Mouse (Mus musculus) lung, postnatal 10 days (tissue): Measurements from ENCODE around the gene Zfp692.
"Not testable (repeated sequence)": the region's sequence is repeated elsewhere in the genome, so short reads cannot be mapped to it uniquely, and the experiment has no call there.

ENCODE experiments used
- DNase-seq: peaks from one replicate; pipeline ENCODE4 v3.0.0; 2021

Zfp692 gene

DNA sequence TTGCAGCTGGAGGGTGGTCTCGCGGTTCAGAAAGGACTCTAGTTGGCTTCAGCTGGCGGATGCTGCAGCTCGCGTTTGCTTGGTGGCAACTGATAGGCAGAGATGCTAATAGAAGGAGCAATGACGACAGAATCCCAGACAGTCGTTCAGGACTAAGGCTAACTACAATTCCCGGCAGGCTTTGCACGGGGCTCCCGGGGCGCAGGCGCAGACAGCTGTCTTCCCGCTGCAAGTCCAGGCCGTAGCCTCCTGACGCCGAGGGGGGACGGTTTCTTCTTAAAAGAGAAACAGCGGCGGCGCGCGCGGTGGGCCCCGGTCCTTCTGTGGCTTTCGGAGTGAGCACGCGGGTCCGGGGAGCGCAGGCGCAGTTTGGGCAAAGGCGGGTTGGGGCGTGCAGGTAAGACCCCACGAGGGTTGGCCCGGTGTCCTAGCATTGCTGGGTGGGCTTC lies at the start of gene Zfp692:
Gene Zfp692, plus strand, starts transcription at position 210 of the 449 bp plus-strand sequence.
- DNase-seq = peak; percentile 97

DNA sequence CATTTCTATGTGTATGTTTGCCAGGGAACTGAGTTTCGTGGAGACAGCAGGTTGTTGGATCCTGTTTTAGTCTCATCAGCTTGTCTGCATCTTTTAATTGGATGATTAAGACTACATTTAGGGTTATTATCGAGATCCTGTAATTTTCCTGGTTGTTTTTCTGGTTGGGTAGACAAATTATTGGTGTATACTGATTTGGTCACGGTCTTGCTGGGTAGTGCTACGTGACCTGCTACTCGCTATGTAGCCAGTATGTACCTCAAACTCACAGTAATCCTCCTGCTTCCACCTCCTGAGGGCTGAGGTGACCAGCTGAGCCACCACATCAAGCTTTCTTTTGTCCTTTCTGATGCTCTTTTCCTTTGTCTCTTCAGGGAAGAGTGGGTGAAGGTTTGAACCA lies 49.1 kb upstream of the Zfp692 start:
- DNase-seq = no peak

DNA sequence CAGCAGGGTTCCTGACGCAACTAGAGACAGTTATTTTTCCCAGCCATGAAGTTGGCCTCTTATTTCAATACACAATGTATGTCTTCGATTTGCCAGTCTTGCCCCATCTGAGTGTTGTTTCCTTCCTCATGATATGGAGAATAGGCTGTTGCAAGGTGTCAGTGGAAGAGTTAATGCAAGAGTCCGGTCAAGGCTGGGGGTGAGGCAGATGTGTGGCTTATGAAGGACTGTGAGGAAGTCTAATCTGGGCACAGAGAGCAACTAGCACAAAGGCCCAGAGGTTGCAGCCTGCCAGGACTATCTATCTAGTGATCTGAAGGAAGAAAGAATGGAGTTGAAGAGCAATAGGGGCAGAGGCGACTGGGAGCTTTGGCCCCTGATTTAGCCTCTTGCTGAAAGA lies 46.7 kb upstream of the Zfp692 start:
- no peak for DNase-seq

DNA sequence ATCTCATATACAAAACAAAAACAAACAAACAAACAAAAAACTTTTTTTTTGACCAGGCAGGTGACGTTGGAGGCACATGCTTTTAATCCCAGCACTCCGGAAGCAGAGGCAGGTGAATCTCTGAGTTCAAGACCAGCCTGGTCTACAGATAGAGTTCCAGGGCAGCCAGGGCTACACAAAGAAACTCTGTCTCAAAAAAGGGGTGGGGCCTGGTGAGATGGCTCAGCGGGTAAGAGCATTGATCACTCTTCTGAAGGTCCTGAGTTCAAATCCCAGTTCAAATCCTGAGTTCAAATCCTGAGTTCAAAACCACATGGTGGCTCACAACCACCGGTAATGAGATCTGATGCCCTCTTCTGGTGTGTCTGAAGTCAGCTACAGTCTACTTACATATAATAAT lies 45.0 kb upstream of the Zfp692 start:
- DNase-seq = no peak

DNA sequence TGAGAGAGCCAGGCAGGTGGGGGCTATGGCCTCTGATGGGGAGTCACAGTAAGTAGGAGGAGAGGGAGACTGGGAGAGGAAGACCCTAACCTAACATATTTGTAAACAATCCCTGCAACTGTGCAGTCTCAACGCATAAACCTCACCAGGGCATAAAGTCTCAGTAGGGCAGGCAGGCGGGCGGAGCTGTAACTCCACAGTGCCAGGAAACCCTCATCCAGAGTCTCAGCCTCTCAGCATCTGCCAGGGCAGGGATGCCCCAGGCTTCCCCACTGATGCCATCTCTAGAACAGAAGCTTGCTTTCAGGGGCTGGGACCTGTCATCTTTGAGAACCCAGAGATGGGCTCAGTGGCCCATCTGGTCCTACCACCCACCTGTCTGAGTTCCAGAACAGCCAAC lies 44.5 kb upstream of the Zfp692 start:
- no peak for DNase-seq

DNA sequence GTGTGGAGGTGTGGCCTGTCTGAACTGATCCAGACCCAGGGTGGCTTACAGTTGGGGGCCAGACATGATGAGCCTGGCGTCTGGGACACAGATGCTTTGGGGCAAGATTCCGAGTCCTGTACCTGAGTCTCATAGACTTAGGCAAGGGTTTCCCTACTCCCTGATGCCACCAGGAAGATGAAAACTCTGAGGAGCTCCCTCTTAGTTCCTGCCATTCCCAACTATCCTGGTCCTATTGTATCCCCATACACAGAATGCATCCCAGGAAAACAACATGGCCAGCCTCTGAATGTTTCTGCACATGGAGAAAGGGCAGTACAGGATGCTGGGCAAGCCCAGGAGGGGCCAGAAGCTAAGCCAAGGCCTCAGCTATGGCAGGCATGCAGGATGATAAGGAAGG lies 43.4 kb upstream of the Zfp692 start:
- DNase-seq = no peak

DNA sequence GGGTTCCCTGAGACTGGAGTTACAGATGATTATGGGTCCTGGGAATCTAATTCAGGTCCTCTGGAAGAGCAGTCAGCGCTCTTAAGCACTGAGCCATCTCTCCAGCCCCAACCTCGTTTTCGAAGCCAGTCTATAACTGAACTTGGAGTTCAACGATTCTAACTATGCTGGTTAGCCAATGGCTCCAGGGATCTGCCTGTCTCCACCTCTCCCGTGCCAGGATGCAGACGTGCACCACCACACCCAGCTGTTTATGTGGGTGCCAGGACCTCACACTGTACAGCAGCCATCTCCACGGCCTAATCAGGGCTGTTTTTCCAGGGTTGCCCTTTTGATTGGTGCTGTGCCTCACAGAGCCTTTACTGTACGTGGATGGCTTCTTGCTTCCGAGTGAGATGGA lies 42.3 kb upstream of the Zfp692 start:
- DNase-seq = no peak

DNA sequence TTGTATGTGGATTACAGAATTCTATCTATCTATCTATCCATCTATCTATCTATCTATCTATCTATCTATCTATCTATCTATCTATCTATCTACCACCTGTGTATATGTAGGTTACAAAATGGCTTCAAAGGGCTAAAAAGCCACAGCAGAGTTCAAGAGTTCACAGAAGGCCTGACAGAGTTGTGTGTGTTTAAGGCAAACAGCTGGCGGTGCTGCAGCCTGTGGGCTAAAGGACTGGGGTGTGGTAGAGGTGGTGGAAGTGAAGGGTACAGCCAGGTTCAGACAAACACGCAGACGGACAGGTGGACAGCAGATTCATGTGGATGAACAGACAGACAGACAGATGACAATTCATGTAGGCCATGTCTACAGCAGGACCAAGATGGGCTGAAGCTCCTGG lies 38.6 kb upstream of the Zfp692 start:
- no peak for DNase-seq

DNA sequence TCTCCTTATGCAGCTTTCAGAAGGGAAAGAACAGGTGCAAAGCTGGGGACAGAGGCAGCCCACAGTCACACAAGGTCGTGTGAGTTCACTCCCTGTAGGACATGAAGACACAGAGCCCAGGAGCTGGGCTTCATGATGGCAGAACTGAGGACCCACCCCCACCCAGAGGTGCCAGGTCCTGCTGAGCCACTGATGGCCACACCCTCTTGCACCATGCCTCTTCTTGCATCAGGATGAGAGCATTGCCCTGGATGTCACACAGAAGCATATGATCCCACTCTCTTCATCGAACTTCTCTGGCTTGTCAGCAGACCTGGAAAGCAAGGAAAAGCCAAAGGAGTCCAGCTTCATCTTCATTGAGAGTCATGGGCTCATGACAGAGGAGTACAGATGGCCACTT lies 32.3 kb upstream of the Zfp692 start, which contains the start of gene 4930438A08Rik:
Gene 4930438A08Rik, plus strand, starts transcription at position 228 of the 400 bp plus-strand sequence.
- DNase-seq = no peak

DNA sequence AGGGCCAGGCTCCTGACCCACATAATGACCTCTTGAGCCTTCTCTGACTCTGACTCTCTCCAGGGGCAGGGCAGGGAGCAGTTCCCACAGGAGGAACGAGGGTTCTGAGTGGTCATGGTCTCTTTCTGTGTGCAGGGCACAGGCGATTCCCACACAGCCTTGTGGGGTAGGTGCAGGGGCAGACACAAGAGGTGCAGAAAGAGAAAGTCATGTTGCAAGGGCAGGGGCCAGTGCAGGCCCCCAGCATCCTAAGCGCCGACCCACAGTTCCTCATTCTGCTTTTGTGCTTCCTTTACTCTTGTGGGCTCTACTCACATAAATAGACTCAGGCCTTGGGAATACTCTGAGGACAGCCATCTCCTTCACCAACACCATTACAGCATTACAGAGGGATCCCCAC lies 31.1 kb upstream of the Zfp692 start:
- DNase-seq = no peak

DNA sequence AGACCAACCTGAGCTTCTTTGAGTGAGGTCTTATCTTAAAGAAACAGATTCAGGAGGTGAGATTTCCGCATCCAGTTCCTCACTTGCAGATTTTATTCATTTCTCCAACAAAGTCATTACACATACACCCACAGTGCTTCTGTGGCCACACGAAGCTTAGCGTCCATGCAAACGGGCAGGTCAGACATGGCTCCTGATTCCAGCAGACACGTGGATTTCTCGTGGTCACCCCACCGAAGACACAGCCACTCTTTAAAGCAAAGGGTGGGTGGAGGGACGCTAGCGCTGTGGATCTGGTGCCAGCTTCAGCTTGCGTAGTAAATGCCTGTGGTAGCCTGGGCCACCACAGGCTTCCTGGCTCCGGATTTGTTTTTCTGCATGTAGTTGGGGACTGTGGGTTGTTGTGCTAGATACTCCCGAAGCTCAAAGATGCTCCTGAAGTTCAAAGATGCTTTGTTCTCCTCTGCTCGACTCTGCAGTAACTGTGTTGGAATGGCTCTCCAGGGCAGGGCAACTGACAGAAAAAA lies 24.8 kb upstream of the Zfp692 start:
- no peak for DNase-seq

DNA sequence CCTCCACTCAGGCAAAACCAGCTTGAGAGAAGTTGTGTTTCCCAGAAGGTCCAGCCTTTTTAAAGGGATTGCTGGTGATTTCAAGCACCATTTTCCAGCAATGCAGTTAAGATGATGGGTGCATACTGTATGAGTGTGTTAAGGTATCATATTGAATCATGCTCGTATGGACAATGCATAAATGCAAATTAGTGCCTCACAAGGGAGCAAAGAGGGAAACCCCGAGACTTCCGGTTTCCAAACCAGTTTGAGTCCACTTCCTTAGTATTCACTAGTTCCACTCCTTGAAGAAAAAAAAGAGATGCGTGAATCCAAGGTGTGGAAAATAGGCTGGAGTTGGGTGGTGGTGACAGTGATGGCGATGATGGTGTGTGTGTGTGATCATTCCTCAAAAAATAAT lies 24.4 kb upstream of the Zfp692 start:
- DNase-seq = no peak

DNA sequence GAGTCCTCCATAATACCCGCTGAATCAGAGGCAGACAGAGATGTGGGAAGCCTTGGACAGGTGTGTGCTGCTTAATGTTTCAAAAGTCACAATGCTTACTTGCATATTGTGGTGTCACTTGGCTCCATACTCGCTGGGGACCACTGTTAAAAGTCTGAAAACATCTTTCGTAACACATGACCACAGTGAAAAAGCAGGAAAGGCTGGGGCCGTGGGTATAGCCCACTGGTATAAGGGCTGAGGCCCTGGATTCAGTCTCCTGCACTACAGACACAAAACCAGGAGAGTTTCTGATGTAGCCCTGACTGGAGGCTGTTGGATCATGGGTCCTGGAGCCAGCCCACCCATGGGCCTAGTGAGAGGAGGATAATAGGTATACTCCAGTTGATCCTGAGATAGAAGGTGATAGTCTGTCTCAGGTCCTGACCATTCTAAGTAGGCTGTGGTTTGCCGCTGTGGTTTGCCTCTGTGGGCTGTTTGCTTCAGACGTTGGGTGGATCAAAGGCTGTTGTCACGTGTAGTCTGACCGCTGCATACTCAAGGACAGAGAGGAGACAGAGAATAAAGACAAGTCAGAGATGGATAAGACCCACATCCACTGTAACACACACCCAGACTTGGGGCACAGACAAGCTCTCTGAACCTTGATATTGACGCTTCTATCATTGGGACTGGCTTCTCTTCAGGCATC lies 16.7 kb upstream of the Zfp692 start:
- no peak for DNase-seq

DNA sequence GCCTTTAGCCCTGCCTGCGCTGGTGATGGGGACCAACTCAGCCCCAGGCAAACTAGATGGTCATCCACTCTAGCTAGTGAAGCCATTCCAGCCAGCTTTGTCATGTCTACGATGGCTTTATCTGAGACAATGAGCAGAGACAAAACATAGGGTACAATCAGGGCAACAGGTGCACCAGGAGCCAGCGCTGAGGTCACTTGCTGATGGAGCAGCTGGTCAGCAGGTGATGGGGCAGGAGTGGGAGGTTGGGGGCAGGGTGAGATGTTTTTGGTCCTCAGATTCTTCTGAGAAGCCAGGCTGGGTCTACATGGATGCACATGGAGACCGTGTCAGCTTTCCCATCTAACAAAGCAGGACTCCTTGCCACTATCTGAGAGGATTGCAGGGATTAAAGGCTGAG lies 16.1 kb upstream of the Zfp692 start:
- DNase-seq = no peak

DNA sequence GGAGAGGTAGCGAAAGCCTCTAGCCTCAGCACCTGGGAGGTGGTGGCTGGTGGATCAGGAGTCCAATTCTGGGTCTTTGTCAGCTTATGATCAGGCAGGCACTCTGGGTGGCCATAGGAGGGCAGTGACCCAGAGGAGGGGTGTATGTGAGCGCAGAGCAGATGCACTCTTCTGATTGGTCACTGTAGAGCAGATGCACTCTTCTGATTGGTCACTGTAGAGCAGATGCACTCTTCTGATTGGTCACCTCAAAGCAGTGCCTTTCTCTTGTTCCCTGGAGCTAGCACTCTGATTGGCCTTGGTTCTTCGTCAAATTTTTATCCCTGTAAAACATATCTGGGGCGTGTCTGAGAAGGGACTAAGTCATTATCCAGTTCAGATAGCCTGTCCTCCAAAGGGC lies 14.1 kb upstream of the Zfp692 start:
- DNase-seq = no peak

DNA sequence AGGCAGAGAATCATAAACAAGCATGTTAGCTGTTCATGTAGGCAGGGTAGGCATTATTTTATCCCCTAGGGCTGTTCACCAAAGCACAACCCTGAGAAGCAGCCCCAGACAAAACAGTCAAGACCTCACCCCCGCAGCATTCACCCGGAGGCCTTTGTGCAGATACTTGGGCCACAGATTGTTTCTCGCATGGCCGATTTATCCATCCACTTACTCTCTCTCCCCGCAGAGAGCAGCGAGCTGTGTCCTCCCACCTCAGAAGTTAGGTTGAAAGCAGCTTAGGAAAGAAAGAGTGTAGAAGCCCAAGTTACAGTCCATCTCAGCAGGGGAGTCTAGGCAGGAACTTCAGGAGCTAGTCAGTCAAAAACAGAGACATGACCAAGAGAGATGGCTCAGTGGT lies 9.5 kb upstream of the Zfp692 start:
- no peak for DNase-seq

DNA sequence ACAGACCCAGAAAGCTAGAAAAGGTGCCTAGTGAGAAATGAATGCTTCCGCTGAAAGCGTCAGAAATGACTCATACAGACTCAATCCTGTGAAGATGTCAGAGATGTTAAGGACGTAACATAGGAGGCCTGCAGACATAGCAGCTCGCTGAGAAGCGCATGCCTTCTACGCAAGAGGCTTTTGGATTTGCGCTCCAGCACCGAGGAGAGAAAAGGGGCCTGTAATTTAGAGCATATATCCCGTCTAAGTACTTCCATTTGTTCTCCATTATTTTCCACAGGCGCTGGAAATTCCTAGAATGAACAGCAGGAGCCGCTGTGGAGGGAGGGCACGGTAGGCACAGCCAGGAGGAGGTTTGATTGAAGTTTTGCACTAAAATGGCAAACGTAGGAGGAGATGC lies 5.8 kb upstream of the Zfp692 start:
- peak; percentile 85 for DNase-seq

DNA sequence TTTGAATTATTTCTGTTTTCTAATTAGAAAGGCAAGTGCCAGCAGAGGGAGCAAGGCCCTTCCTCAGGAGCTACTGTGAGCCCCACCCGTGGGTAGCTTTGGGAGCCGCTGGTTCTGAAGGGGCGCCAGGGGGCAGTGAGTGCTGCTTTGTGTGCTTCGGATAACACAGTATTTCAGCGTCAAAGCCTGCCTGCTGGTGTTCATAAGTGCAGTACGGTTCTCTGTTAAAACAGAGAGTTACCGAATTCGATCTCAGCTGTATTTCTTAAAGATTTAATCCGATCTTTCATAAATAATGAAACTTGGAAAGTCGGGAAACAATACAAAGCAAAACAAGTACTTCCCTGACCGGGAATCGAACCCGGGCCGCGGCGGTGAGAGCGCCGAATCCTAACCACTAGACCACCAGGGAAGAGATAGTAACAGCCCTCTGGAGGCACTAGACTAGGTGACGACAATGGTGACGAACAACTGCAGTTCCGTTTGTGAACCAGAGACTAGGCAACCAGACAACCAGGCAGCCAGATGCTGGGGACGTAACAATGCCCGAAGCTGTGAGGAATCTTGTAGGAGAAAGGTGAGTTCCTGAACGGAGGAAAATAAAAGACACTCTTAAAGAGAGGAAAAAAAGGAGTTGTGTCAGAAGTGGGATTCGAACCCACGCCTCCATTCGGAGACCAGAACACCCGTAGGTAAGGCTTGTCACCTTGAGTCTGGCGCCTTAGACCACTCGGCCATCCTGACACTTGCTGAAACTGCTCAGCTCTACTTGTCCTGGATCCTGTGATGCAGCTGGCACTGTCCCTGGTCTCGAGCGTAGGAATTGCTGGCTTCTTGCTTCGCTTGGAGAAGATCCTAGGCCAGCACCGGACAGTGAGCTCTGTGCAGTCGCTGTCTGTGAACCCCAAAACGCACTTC lies 4.8 kb upstream of the Zfp692 start:
- peak; percentile 96 for DNase-seq

DNA sequence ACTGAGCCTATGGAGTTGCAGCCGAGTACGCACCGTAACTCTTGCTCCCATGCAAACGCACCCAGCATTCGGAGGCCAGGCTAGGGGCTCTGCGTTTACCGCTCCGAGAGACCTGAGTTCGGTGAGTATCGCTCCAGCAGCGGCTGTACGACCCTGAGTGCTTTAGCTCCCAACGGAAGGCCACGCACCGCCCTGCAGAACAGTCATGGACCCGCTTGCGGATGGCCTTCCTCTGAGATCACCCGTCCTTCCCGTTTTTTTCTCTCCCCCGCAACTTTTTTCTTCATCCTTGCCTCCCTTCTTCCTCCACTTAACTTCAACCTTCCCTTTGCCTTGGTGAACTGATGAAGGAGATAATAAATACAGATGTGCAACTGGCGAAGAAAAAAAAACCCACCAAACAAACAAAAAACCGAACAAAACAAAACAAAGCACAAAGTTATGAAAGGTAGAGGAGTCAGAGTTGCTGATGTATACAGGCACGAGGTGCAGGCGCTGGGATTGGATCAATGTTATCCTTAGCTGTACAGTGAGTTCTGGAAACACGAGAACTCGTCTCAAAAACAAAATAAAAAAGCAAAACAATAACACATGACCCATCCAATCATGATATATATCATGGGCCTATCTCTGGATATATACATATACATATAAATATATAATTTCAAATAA lies 4.0 kb upstream of the Zfp692 start:
- no peak for DNase-seq

DNA sequence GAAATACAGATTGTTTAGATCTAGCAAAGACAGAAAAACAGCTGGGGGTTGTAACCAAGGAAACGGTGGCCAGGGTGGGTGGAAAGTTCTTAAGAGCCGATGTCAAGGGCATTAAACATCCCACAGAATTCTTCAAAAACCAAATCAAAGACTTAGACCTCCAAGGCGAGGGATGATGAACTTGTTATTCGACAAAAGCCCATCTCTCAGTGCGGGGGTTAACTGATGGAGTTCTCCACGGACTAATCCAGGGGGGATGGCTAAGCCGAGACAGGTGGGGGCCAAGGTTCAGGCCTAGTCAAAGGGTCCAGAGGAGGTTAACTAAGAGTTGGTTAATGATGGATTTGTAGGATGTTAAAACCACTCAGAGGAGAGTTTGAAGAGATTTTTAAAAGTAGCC lies 3.3 kb upstream of the Zfp692 start:
- DNase-seq = no peak

DNA sequence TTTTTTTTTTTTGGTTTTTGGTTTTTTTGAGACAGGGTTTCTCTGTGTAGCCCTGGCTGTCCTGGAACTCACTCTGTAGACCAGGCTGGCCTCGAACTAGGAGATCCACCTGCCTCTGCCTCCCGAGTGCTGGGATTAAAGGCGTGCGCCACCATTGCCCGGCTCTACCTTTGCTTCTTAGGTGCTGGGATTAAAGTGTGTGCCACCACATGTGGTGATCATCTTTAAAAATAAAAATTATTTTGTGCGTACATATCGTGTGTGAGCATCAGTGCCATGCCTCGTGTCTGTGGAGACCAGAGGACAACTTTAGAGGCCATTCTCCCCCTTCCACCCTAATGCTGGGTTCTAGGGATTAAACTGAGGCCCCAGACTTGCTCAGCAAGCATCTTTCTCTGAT lies 1.6 kb upstream of the Zfp692 start:
- DNase-seq = not testable (repeated sequence)

DNA sequence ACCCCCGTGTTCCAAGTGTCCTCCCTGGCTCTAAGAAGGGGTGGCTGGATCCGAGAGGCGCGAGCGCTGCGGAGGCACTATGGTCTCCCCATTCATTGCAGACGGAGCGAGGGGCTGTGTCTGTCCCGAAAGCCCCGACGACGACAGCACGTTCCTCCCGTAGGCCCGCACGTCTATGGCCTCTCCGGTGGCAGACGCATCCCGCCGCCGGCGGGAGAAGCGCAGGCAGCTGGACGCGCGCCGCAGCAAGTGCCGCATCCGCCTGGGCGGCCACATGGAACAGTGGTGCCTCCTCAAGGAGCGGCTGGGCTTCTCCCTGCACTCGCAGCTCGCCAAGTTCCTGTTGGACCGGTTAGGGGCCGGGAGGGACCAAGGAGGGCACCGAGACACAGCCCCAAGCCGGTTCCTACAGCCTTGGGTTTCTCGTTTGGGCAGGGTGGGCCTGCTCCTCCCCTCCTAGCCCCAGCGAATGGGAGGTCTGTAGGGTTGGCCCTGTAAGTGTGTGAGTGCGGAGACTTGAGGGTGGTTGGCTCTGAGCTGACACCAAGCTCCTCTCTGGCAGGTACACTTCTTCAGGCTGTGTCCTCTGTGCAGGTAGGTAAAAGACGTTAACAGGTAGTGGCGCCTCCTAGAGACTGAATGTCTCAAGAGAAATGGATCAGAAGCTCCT lies 677 bp downstream of the Zfp692 start:
- DNase-seq = peak; percentile 71

DNA sequence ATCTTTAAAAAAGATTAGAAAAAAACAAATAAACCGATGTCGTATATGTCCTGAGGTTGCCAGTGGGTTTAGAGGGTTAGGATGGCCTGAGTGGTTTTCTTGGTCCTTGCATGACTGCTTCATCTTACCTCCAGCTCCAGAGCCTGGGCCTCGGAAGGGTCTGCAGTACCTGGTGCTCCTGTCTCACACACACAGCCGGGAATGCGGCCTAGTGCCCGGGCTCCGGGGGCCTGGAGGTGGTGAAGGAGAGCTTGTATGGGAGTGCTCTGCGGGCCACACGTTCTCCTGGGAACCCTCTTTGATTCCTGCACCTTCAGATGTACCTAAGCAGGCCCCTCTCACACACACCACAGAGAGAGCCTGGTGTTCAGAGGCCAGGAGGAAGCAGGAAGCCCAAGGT lies 1.8 kb downstream of the Zfp692 start:
- no peak for DNase-seq
